Mouse (Mus musculus) olfactory bulb, adult 2 months (tissue): ENCODE results near the gene Rab3gap1.

Source experiments
- CTCF ChIP-seq: fragments of 200-500 bp; IDR thresholded peaks from 2 replicates; pipeline ENCODE4 v1.5.1; 2012; ENCODE audit warnings: low read depth, mild to moderate bottlenecking, low read length, moderate library complexity; ENCODE audit not compliant: insufficient read depth
- POLR2A ChIP-seq: fragments of 200-500 bp; IDR thresholded peaks from 2 replicates; pipeline ENCODE4 v1.6.1; 2012; ENCODE audit warnings: mild to moderate bottlenecking, low read depth, low read length, moderate library complexity; ENCODE audit not compliant: insufficient read depth

DNA sequence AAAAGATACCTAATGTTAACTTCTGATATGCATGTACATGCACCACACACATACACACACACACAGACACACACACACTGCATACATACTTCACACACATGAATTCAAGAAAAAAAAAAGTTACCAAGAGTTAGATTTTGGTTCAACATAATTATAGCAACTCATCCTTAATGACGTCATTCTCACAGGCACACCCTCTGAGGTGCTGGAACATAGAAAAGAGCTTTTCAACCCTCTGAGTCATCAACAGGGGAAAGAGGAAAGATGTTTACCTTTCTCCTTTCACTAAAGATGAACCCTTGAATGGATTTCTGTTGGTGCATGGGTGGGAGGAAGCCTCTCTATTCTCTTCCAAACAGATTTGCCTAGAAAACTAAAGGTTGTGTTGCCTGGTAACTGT, 30.0 kb upstream of the Rab3gap1 start:
- no peak for TF ChIP-seq CTCF
- no peak for TF ChIP-seq POLR2A
